Mouse (Mus musculus) thymus, adult 2 months (tissue): ENCODE results near the gene Mthfd1l. TPM values are rescaled to one million over a fixed set of nuclear protein-coding genes. Genes with fewer than 3 reads are reported as not detected.

ENCODE experiments used
- DNase-seq: peaks from one replicate; pipeline ENCODE4 v3.0.0; 2021
- H3K27ac ChIP-seq: fragments of 200-500 bp; 2 replicates; pipeline ENCODE4 v1.5.1; 2012; ENCODE audit warnings: low read length, control low read depth; ENCODE audit not compliant: control insufficient read depth, insufficient read depth
- H3K27me3 ChIP-seq: fragments of 200-500 bp; 2 replicates; pipeline ENCODE4 v1.6.1; 2012; ENCODE audit warnings: mild to moderate bottlenecking, low read length, moderate library complexity, mixed read lengths; ENCODE audit not compliant: control insufficient read depth, insufficient read depth
- H3K36me3 ChIP-seq: fragments of 200-500 bp; 2 replicates; pipeline ENCODE4 v1.6.1; 2012; ENCODE audit warnings: mild to moderate bottlenecking, low read length, moderate library complexity; ENCODE audit not compliant: control insufficient read depth, insufficient read depth
- H3K4me1 ChIP-seq: fragments of 200-500 bp; replicated peaks from 2 replicates; pipeline ENCODE4 v1.6.1; 2012; ENCODE audit warnings: low read length; ENCODE audit not compliant: control insufficient read depth, insufficient read depth
- H3K4me3 ChIP-seq: fragments of 200-500 bp; 2 replicates; pipeline ENCODE4 v1.5.1; 2012; ENCODE audit warnings: mild to moderate bottlenecking, low read length, control low read depth, moderate library complexity; ENCODE audit not compliant: control insufficient read depth, insufficient read depth
- CTCF ChIP-seq: fragments of 200-500 bp; IDR thresholded peaks from 2 replicates; pipeline ENCODE4 v1.5.1; 2012; ENCODE audit warnings: mild to moderate bottlenecking, control low read depth, low read length, moderate library complexity, borderline replicate concordance; ENCODE audit not compliant: control insufficient read depth, poor library complexity, insufficient read depth; ENCODE audit errors: extremely low read depth
- POLR2A ChIP-seq: fragments of 200-500 bp; IDR thresholded peaks from 2 replicates; pipeline ENCODE4 v1.6.1; 2012; ENCODE audit warnings: mild to moderate bottlenecking, low read length, control low read depth, moderate library complexity; ENCODE audit not compliant: control insufficient read depth, poor library complexity, insufficient read depth; ENCODE audit errors: extremely low read depth
- WGBS: fragments of 180-500 bp; shearing (Covaris S2); methylation state at CpG from one replicate; pipeline ENCODE4 v1.1.7; 2018; 5-methylcytosine and 5-hydroxymethylcytosine counted together
- polyA plus RNA-seq: library from polyadenylated mRNA; depleted of rRNA; stranded (reverse); fragments of >200 nt; gene quantifications from 2 replicates; pipeline ENCODE4 v1.2.3, GENCODE M21; 2012

Gene Mthfd1l
- polyA plus RNA-seq, 1 experiment, result 8.7 TPM

DNA sequence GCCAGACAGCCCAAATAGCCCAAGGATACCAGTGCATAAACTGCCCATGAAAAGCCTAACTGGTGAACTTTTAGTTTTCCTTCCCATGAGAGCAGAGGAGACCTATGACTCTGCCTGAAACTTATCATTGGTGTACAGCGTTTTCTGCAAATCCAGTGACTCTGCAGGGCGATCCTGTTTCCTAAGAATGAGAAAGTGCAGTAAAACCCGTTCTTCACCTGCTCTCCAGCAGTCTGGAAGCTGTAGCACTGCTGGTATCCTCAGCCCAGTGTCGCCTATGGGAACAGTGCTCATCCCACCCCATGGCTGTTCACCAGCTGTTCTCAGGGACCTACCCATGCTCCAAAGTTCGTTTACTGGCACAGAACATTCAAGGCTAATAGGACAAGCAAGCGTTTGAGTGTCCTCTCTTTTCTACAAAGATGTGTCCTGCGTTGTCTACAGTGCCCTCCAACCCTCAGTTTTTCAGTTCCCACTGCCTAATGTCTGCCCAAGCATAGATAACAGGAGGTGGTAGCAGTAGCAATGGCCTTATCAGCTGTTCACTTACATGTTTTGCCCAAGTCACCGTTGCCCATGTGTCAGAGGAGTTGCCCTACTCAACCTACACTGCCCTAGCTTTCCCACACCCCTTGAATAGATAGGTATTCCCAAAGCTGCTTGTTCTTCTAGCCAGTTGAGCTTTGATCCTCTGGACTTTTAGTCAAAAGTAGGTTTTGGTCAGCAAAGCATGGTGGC, 20.6 kb downstream of the Mthfd1l start:
- Histone ChIP-seq H3K4me3 (no peak overlapping the region), H3K36me3 (peaks cover 18% of the 10 kb centered on the region), H3K27me3 (no peaks in the 10 kb centered on the region), H3K27ac (no peak overlapping the region), H3K4me1 (no peaks in the 10 kb centered on the region)
- TF ChIP-seq POLR2A, result no peak
- no peak for TF ChIP-seq CTCF
- DNase-seq, result no peak
- WGBS, result 94% methylated on average over 8 of the region's 8 CpGs

- Histone ChIP-seq H3K27ac (no peak overlapping the region), H3K27me3 (no peaks in the 10 kb centered on the region), H3K4me1 (no peaks in the 10 kb centered on the region), H3K36me3 (peaks cover 11% of the 10 kb centered on the region), H3K4me3 (no peak overlapping the region)
- WGBS, result 92% methylated on average over 4 of the region's 4 CpGs
- DNase-seq, result no peak
- no peak for TF ChIP-seq CTCF
These were observed 22.4 kb downstream of the Mthfd1l start for GRCm38 (mm10) chr10:3995277-3995676.

DNA sequence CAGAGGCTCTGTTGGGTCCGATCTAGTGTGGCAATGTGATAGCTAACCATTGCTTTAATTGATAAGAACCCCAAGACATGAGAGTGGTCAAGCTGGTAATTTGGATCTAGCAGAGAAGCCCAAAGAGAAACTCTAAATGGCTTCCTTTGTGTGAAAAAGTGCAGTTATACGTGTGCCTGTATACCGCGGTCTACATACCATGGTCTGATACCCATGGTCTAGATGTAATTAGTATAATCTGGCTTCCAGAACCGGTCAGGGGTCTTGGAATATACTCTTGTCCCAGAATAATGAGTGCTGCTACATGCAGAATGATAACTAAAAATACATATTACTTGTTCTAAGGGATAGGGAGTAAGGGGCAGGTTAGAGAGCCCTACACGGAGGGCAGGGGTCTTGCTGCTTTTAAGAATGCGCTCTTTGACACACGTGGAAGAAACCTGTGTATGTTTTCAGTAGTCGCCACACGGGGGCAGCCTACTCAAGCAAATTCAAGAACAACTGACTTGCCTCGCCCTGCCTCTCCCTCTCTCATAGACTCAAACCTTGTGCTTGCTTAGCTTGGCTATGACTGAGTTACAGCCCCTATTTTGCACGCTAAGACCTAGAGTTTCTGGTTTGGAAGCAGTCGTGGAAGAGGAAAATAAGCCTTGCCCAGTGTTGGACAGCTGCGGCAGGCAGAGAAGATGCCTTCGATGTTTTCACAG, 23.4 kb downstream of the Mthfd1l start:
- Histone ChIP-seq H3K27ac (no peak overlapping the region), H3K27me3 (no peaks in the 10 kb centered on the region), H3K4me1 (no peaks in the 10 kb centered on the region), H3K4me3 (no peak overlapping the region), H3K36me3 (peaks cover 6% of the 10 kb centered on the region)
- TF ChIP-seq CTCF (no peak), POLR2A (no peak)
- DNase-seq, result peak; percentile 55
- WGBS, result 64% methylated on average over 15 of the region's 15 CpGs

DNA sequence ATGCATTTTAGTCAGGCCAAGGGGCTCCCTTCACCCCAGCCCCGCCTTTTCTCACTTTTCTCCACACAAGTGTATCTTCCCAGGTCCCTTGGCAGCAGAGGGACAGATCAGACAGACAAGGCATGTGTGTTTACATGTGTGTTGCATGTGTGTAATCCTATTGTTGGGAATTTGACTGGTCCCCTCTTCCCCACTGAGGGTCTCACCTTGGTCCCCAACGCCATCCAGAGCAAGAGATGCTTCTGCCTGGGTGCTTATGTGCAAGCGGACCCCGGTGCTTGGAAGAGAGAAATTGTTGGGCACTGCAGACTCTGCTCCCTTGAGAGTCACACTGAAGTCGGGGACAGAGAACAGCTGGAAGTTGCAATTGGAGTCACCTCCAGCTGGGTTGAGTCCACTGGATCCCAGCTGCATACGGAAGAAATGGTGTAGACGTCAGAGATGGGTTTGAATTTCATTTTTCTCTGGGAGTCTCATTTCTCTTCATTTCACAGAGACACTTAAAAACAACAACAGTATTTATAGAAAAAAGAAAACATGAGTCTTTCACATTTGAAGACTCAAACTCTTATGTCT, 25.0 kb downstream of the Mthfd1l start:
- H3K4me1 ChIP-seq, result no peaks in the 10 kb centered on the region
- H3K4me3 ChIP-seq, result no peak overlapping the region
- H3K36me3 ChIP-seq, result no peaks in the 10 kb centered on the region
- H3K27me3 ChIP-seq, result no peaks in the 10 kb centered on the region
- TF ChIP-seq POLR2A (no peak), CTCF (no peak)
- no peak overlapping the region for H3K27ac ChIP-seq
- 93% methylated on average over 7 of the region's 7 CpGs for WGBS
- DNase-seq, result no peak

DNA sequence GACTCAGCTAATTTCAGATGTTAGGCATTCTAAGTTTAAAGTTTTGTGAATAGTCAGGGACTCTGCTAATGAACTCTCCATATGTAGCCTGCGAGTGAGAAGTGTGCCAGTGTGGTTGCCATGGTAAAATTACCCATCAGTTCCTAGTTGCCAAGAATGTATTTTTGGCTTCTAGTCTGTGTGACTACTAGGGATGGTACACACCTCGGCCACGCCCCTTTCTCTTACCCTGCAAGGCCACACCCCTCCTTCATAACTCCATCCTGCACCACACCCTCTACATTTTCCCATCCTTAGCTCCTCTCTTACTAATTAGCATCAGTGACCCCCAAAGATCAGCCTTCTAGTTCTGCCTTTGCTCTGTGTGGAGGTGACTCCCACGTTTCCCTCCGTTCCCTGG, 29.8 kb downstream of the Mthfd1l start:
- no peaks in the 10 kb centered on the region for H3K4me1 ChIP-seq
- no peak for DNase-seq
- no peaks in the 10 kb centered on the region for H3K27me3 ChIP-seq
- no peak overlapping the region for H3K27ac ChIP-seq
- H3K4me3 ChIP-seq, result no peak overlapping the region
- TF ChIP-seq CTCF, result no peak
- TF ChIP-seq POLR2A, result no peak
- 94% methylated on average over 5 of the region's 5 CpGs for WGBS
- H3K36me3 ChIP-seq, result no peaks in the 10 kb centered on the region

GRCm38 (mm10) chr10:4005191-4005590, 32.3 kb downstream of the Mthfd1l start:
- no peaks in the 10 kb centered on the region for H3K4me1 ChIP-seq
- DNase-seq, result no peak
- H3K4me3 ChIP-seq, result no peak overlapping the region
- 94% methylated on average over 7 of the region's 7 CpGs for WGBS
- TF ChIP-seq POLR2A (no peak), CTCF (no peak)
- H3K27ac ChIP-seq, result no peak overlapping the region
- no peaks in the 10 kb centered on the region for H3K36me3 ChIP-seq
- no peaks in the 10 kb centered on the region for H3K27me3 ChIP-seq
